Mouse (Mus musculus): Measurements from ENCODE around the gene Ptpn7. TPM values are rescaled to one million over a fixed set of nuclear protein-coding genes. Genes with fewer than 3 reads are reported as not detected.

Ptpn7 gene
- polyA plus RNA-seq, 1 experiment = 5.4 TPM

- Histone ChIP-seq H3K27ac (ENCODE audit: insufficient read depth, low read depth, low read length) (peak within 1 kb of the TSS; percentile 79), H3K27me3 (ENCODE audit: control insufficient read depth, insufficient read depth, low read length) (no peaks in the 10 kb centered on the region), H3K4me1 (ENCODE audit: control insufficient read depth, insufficient read depth, insufficient read length, low read length) (peaks cover 20% of the 10 kb centered on the region; the same call in 1 of the 2 replicates), H3K4me3 (ENCODE audit: low read depth, low read length) (peak within 1 kb of the TSS; percentile 72), H3K36me3 (ENCODE audit: control insufficient read depth, insufficient read depth, low read length) (no peaks in the 10 kb centered on the region)
- WGBS = 1% methylated on average over 78 of the region's 78 CpGs
- no peak for TF ChIP-seq CTCF (IDR thresholded peaks at IDR 0.05; ENCODE audit: extremely low read depth, insufficient read length, insufficient replicate concordance, low read depth, low read length)
- TF ChIP-seq POLR2A (IDR thresholded peaks at IDR 0.05; ENCODE audit: low read depth, low read length) = peak; percentile 48; the same call in 1 of the 2 replicates
Measured at GRCm38 (mm10) chr1:135146077-135146945, 13.8 kb downstream of the Ptpn7 start, which contains the start of gene Arl8a. Gene Arl8a (plus strand): TSS chr1:135146824.

- H3K27ac ChIP-seq (ENCODE audit: insufficient read depth, low read depth, low read length) = peak overlapping the region; percentile 79
- WGBS = under 1% methylated on average over 69 of the region's 69 CpGs
- peak overlapping the region; percentile 72 for H3K4me3 ChIP-seq (ENCODE audit: low read depth, low read length)
- TF ChIP-seq POLR2A (IDR thresholded peaks at IDR 0.05; ENCODE audit: low read depth, low read length) (no peak), CTCF (IDR thresholded peaks at IDR 0.05; ENCODE audit: extremely low read depth, insufficient read length, insufficient replicate concordance, low read depth, low read length) (no peak)
- H3K27me3 ChIP-seq (ENCODE audit: control insufficient read depth, insufficient read depth, low read length) = no peaks in the 10 kb centered on the region
- peaks cover 20% of the 10 kb centered on the region; the same call in 1 of the 2 replicates for H3K4me1 ChIP-seq (ENCODE audit: control insufficient read depth, insufficient read depth, insufficient read length, low read length)
- H3K36me3 ChIP-seq (ENCODE audit: control insufficient read depth, insufficient read depth, low read length) = no peaks in the 10 kb centered on the region
Measured at GRCm38 (mm10) chr1:135146946-135147701, 14.6 kb downstream of the Ptpn7 start.

GRCm38 (mm10) chr1:135147702-135148058, 15.2 kb downstream of the Ptpn7 start:
- 26% methylated on average over 7 of the region's 7 CpGs for WGBS
- H3K27ac ChIP-seq (ENCODE audit: insufficient read depth, low read depth, low read length) = peak overlapping the region; percentile 79
- TF ChIP-seq CTCF (IDR thresholded peaks at IDR 0.05; ENCODE audit: extremely low read depth, insufficient read length, insufficient replicate concordance, low read depth, low read length) (no peak), POLR2A (IDR thresholded peaks at IDR 0.05; ENCODE audit: low read depth, low read length) (no peak)

GRCm38 (mm10) chr1:135148476-135148875, 16.0 kb downstream of the Ptpn7 start:
- Histone ChIP-seq H3K4me3 (ENCODE audit: low read depth, low read length) (peak overlapping the region; percentile 72), H3K27me3 (ENCODE audit: control insufficient read depth, insufficient read depth, low read length) (no peaks in the 10 kb centered on the region), H3K27ac (ENCODE audit: insufficient read depth, low read depth, low read length) (0 out of 2 replicates have a peak overlapping the region, but pooled peaks have one; percentile 21), H3K4me1 (ENCODE audit: control insufficient read depth, insufficient read depth, insufficient read length, low read length) (peaks cover 20% of the 10 kb centered on the region; the same call in 1 of the 2 replicates), H3K36me3 (ENCODE audit: control insufficient read depth, insufficient read depth, low read length) (peaks cover 7% of the 10 kb centered on the region)
- TF ChIP-seq POLR2A (IDR thresholded peaks at IDR 0.05; ENCODE audit: low read depth, low read length) (no peak), CTCF (IDR thresholded peaks at IDR 0.05; ENCODE audit: extremely low read depth, insufficient read length, insufficient replicate concordance, low read depth, low read length) (no peak)
- WGBS = 76% methylated on average over 4 of the region's 4 CpGs

More at GRCm38 (mm10) chr1:135147702-135148058, 15.2 kb downstream of the Ptpn7 start:
- peak overlapping the region; percentile 72 for H3K4me3 ChIP-seq (ENCODE audit: low read depth, low read length)
- H3K4me1 ChIP-seq (ENCODE audit: control insufficient read depth, insufficient read depth, insufficient read length, low read length) = peaks cover 20% of the 10 kb centered on the region; the same call in 1 of the 2 replicates
- H3K27me3 ChIP-seq (ENCODE audit: control insufficient read depth, insufficient read depth, low read length) = no peaks in the 10 kb centered on the region
- peaks cover 5% of the 10 kb centered on the region for H3K36me3 ChIP-seq (ENCODE audit: control insufficient read depth, insufficient read depth, low read length)

- TF ChIP-seq POLR2A (IDR thresholded peaks at IDR 0.05; ENCODE audit: low read depth, low read length) (no peak), CTCF (IDR thresholded peaks at IDR 0.05; ENCODE audit: extremely low read depth, insufficient read length, insufficient replicate concordance, low read depth, low read length) (no peak)
- H3K4me3 ChIP-seq (ENCODE audit: low read depth, low read length) = no peak overlapping the region
- peaks cover 8% of the 10 kb centered on the region for H3K36me3 ChIP-seq (ENCODE audit: control insufficient read depth, insufficient read depth, low read length)
- H3K27me3 ChIP-seq (ENCODE audit: control insufficient read depth, insufficient read depth, low read length) = no peaks in the 10 kb centered on the region
- 76% methylated on average over 5 of the region's 5 CpGs for WGBS
- peaks cover 20% of the 10 kb centered on the region; the same call in 1 of the 2 replicates for H3K4me1 ChIP-seq (ENCODE audit: control insufficient read depth, insufficient read depth, insufficient read length, low read length)
- H3K27ac ChIP-seq (ENCODE audit: insufficient read depth, low read depth, low read length) = no peak overlapping the region
Measured at GRCm38 (mm10) chr1:135148996-135149395, 16.5 kb downstream of the Ptpn7 start.

- TF ChIP-seq POLR2A (IDR thresholded peaks at IDR 0.05; ENCODE audit: low read depth, low read length) (no peak), CTCF (IDR thresholded peaks at IDR 0.05; ENCODE audit: extremely low read depth, insufficient read length, insufficient replicate concordance, low read depth, low read length) (no peak)
- Histone ChIP-seq H3K36me3 (ENCODE audit: control insufficient read depth, insufficient read depth, low read length) (peaks cover 23% of the 10 kb centered on the region), H3K4me3 (ENCODE audit: low read depth, low read length) (no peak overlapping the region), H3K4me1 (ENCODE audit: control insufficient read depth, insufficient read depth, insufficient read length, low read length) (peaks cover 10% of the 10 kb centered on the region; the same call in 1 of the 2 replicates), H3K27ac (ENCODE audit: insufficient read depth, low read depth, low read length) (no peak overlapping the region), H3K27me3 (ENCODE audit: control insufficient read depth, insufficient read depth, low read length) (no peaks in the 10 kb centered on the region)
- 41% methylated on average over 13 of the region's 13 CpGs for WGBS
Measured at GRCm38 (mm10) chr1:135154011-135154410, 21.5 kb downstream of the Ptpn7 start.

Data from small intestine, adult 2 months (tissue).